Mouse (Mus musculus): ENCODE data around the gene Cst12.
A peak's percentile ranks its signal among the peaks of the same experiment; 100 is the strongest.
"Not testable (repeated sequence)": the region's sequence is repeated elsewhere in the genome, so short reads cannot be mapped to it uniquely, and the experiment has no call there.

Gene Cst12

DNA sequence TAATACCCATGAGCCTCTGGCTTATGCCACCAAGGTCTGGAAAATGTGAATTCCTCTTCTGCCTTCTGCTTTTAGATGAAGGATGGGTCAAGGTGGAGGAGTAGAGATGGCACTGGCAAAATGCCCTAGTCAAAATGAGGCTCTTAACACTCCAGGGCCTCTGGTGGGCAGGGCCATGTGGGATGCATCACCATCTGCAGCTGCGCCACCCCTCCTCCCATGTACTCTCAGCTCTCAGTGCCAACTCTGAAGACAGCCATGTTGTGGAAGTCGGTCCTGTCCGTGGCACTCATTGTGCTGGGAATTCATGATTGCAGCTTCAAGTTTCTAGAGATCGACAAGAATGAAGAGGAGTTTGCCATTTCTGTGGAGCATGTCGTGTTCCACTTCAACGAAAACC, at the start of gene Cst12:
Cst12 (plus strand) TSS at position 220 of the 400 bp plus-strand sequence.
- DNase-seq = no peak

DNA sequence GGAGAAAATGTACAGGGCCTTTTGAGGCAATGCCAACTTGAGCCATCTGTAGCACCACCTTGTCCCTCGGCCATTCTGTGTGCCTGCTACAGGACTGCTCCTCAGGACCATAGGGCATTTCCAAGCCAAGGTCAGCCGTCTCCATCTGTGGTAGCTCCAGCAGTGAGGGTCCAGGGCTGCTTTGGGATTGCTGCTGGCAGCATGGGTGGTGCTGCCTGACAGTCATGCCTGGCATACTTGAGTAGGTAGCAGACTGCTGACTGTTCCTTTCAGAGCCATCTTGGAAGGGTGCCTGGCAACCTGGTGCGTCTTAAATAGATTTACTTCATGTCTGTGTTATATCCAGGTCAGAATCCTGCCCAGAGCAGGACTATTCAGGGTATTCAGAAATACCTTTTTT, 46.2 kb upstream of the Cst12 start:
- DNase-seq = peak; percentile 91 to 93

DNA sequence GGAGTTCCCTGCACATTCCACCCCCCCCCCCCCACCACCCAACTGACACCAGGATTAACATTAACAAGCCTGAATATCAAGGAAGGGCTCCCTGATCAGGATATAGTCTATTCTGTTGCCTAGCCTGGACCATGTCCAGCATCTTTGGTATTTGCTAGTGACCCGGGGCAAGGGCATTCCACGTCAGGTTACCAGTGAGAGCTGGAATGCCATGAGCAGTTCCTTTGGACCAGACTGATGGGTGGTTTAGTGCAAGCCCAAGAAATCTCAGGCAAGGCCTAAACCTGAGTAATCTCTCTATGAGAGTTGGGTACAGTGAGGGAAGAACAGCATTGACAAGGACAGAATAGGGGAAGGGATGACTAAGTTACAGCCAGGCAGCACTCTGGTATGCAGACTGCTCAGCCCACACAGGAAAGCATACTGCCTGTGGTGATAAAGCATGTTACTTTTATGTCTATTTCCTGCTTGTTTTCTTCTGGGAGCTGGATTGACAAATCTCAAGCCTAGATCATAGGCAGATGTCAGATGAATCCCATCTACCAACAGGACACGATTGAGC, 45.2 kb upstream of the Cst12 start:
- peak; percentile 33 to 35 for DNase-seq

DNA sequence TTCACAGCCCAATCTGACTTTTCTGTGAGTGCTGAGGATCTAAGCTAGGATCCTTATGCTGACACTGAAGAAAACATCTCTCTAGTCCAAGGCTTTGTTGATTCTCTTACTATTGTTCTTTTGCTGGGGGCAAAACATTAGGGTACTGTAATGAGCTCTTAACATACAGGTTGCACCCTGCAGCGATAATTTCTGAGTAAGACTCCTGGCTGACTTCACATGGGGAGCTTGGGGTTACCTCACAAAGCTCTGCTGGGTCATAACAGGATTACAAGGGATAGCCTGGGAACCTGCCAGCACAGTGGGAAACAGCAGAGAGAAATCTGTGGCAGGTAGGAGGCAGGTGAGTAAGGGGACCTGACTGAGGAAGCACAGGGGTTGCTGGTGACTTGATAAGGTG, 39.1 kb upstream of the Cst12 start, which contains the start of gene Cstl1:
Cstl1 (plus strand) TSS at position 301 of the 400 bp plus-strand sequence.
- DNase-seq = no peak

DNA sequence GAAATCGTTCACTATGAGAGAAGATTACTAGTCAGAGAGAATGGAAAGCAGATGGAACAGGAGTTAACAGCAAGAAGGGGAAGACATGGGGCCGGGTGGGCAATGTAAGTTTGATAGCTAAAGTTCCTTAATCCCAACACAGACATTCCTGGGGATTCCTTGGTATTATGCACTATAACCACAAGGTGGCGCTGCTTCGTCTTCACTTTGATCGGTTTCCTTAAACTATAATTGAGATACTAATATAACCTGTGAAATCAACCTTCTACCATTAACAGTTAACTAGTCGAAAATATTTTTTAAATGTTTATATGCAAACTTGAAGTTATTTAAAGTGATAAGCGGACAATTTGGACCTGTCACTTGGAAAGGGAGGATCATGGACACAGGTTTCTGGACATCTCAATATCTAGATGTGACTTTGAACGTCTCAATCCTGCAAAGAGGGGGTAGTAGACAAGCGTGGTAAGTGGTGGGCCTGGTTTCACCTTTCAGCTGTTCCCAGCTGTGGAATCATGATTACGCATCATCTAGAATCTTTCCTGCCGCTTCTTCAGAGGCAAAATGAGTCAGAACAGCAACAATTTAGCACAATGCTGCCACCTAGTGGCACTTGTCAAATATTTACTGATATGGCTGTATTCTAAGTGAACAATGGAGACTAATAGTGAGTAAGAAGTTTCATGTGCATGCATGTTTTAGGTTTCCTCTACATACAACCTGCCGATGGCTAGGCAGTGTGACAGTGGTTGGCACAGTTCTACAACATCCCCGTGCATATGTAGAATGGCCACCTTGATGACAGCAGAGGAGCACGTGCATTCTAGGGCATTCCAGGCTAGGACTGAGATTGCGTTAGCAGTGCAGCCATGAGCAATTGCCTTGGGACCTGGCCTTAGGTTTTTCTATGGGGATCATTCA, 37.0 kb upstream of the Cst12 start:
- DNase-seq = peak; percentile 74 to 82

DNA sequence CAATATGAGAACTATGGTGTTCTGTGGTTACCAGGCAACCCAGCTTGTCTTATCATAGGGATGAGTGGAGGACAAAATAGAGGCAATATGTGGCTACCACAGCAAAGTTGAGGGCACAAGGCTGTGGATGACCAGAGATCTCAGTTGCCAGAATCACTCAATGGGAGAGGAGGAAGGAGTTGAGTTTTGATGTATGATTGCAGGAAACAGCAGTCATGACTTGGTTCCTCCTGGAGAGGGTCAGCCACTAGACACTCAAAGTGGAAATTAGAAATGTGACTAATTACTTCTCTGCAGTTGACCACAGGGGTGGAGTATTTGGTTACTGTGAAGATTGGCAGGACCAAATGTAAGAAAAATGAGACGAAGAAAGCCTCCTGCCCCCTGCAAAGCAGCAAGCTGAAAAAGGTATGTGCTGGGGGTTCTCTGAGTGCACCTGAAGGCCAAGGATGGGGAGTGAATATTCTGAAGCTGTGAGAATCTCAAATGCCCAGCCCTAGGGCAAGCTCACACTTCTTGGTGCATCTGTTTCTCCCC, 34.8 kb upstream of the Cst12 start:
- no peak for DNase-seq

DNA sequence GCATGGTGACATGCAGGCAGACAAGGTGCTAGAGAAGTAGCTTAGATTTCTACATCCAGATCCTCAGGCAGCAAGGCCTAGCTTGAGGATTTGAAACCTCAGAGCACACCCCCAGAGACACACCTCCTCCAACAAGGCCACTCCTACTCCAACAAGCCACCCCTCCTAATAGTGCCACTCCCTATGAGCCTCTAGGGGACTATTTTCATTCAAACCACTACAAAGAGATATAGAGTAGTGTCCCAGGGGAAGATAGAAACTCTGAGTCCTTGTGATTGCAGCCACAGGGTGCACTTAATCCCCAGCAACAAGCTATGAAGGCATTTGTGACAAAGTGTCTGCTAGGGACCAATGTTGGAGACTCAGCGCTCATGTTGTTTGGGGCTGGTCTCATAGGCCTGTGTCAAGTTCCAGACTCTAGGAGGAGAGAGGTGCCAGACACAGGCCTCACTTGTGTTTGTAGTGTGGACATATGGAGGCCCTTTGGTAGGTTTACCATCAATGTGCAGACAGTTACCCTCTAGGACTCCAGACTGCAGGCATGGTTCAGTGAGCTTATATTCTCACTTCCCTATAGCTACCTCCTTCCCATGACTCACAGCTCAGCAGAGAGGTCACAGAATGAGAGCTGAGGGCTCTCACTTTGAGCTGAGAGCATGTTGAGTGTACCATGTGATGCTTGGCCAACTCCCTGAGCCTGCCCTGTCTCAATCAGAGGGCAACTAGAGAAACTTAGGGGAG, 25.3 kb upstream of the Cst12 start:
- no peak for DNase-seq

DNA sequence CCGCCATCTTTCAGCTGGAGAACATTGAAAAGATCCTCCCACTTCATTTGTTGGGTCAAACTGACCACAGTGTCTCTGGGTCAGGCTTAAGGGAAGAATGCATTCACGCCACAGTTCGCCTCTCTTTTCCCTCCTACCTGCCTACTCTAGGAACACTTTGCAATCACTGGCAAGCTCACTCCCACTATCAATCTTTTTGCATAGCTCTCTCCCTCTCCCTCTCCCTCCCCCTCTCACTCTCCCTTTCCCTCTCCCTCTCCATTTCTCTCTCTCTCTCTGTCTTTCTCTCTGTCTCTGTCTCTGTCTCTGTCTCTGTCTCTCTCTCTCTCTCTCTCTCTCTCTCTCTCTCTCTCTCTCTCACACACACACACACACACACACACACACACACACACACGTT, 17.8 kb upstream of the Cst12 start, which contains the start of gene Cst11:
Cst11 (minus strand) TSS at position 101 of the 400 bp plus-strand sequence.
- not testable (repeated sequence) for DNase-seq

DNA sequence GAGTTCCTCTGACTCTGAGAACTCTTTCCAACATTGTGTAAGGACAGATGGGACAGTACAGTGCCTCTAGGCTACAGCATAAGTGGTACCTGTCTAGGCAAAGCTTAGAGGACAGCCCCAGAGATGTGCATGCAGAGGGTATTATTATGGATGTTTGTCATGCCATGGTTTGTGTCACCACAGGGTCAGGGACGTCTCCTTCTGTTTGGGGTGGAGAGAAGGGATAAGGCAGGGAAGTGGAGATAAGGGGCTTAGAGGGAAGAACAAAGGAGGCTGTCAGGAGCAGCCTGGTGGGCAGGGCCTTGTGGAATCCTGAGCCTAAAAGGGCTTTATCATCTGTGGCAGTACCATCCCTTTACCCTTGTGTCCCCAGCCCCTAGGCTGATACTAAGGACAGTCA, 7.5 kb upstream of the Cst12 start, which contains the start of gene 8030411F24Rik:
8030411F24Rik (plus strand) TSS at position 301 of the 400 bp plus-strand sequence.
- DNase-seq = no peak

DNA sequence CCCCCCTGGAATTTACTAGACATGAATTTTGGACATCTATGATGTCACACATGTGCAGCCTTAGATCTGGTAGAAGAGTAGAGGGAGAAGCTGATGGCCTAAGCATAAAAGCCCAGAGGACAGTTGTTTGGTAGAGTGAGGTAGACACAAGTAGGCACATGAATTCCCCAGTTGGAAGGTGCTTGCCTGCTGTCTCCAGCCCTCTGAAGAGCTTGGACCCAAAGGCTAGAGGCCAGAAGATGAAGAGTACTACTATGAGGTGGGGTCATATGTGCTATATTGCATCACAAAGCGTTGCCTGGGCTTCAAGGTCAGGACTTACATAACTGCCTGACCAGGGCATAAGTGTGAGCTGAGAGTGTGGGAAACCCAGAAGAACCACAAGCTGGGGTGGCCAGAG, 9.3 kb downstream of the Cst12 start, which contains the start of gene Cst8:
Cst8 (plus strand) TSS at position 301 of the 400 bp plus-strand sequence.
- DNase-seq = no peak

DNA sequence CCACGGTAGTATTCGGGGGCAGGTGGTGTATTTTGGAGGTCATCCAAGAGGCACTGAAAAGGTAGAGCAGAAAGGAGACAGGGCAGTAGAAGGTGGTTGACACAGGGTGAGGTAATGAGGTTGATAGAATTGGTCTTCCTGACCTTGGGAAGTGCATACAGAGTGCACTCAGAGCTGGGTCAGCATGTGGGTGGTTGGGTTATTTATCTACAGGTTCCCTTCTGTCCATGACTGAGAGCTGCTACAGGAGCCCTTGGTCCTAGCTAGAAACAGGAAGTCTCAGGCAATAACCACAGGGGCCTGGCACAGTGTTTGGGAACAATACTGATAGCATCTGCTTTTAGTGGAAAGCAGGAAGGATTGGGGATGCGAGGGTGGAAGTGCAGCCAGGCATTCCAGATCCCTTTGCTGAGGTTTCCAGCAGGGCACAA, 12.3 kb downstream of the Cst12 start:
- DNase-seq = peak; percentile 70 to 82

DNA sequence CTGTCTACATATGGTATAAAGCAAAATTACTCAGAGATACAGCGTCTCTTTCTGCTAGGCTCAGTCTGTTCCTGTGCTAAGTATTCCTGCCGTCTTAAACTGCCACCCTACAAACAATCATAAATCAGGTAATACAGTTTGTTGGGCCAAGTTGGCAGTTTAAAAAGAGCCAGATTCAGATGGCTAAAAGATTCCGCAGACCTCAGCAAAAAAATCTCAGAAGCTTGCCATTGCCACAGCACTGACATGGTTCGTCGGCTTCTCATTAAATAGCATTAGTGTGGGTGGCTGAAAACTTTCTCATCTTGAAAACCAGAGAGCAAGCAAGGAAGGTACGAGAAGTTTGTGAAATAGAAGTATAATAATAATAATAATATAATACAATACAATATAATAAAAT, 17.5 kb downstream of the Cst12 start:
- no peak for DNase-seq

DNA sequence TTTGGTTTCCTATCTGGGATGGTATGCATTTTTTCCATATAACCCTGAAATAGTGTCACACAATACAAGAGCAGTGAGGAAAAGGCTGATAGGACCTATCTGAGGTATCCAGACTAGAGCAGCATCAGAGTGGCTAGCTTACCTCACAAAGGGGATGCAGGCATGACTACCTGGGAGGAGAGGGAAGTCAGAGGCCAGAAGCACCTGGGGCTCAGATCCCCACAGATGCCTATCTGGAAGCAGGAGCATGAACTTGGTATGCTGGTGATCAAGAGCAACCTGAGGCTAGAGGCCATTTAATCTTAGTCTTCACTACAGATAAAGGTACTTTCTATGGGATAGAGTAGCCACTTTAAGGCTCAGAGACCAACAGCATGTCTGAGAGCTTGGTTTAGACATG, 30.7 kb downstream of the Cst12 start, which contains the start of gene Cst13:
Cst13 (plus strand) TSS at position 173 of the 400 bp plus-strand sequence.
- no peak for DNase-seq

DNA sequence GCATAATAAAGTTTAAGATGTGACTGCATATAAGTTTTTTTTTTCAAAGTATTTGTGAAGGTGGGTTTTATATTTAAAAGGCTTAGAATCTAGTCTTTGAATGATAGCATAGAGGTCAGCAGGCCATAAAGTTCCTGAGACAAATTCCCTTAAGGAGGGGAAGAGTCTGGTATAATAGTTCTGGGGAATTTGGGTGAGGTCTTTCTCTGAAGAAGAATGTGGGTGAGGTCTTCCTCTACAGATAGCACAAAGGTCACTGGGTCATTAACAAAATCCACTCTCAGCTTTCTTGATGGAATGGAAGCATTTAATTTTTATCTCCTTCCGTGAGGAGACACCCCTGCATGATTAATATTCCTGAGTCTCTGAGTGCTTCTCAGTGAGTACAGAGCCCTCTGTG, 36.8 kb downstream of the Cst12 start:
- no peak for DNase-seq

DNA sequence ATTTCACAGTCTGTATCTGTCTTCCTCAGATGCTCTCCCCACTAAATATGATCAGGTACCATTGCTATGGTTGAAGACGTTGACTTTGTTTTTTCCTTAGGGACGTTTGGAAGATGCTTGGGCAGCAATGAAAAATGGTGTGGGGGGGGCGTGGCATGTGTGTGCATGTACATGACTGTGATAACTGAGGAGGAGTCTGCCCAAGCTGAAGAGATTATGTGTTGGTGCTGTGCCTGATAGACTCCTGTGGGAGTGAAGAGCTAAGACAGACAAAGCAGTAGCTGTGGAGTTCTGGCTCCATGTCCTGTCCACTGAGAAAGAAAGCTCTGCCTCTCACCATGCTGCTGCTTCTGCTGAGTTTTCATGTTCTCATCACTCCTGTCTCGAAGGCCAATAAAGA, 45.8 kb downstream of the Cst12 start, which contains the start of gene Cst9:
Cst9 (plus strand) TSS at position 236 of the 400 bp plus-strand sequence.
- DNase-seq = no peak

DNA sequence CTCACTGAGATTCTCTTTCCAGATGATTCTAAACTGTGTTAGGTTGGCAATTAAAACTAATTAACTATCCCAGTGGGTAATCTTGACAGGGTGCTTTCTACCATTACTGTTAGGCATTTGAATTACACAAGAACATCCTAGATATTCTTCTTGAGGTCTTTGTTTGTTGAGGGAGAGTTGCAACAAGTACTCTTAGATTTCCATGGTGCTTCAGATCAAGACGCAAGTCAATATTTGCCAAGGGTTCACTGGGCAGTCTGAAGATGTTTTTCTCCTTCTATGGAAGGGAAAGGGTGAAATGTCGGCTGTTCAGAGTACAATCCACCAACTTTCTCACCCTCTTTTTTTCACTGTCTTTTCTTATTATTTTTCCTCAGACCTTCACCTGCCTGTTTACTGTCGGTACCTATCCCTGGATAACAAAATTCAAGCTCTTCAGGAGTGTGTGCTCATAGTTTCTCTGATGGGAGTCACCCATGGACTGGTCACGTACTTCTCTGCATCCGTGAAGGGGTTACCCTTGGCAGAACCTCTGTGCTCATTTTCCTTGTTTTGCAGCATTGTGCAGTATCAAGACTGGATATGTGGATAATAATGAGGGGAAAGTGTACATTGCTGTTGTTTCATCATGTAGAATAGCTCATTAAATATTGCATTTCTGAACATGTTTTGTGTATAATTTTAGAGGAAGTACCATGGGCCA, 49.1 kb downstream of the Cst12 start:
- DNase-seq = no peak

DNA sequence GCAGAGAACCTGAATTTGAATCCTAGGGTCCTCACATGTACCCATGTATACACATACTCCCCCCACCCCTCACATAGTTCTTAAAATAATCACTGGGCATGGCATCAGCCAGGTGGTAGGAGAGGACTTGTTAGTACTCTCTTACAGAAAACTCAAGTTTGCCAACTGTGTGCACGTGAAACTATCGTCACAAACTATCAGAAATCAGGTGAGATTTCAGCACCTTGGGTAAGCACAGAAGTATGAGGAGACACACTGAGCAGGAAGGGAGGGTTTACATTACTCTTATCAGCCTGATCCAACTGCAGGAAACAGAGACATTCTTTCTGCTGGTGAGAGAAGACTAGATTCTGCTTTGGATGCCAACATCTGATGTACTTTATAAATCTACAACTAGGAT, 50.1 kb downstream of the Cst12 start:
- no peak for DNase-seq

Measured in cerebellum, postnatal 25 days (tissue).